Mouse (Mus musculus) neural tube, embryonic 11.5 days (tissue): ENCODE measurements around the gene Maml2. TPM values are rescaled to one million over a fixed set of nuclear protein-coding genes. Genes with fewer than 3 reads are reported as not detected.

Source experiments
- ATAC-seq: fragments of 200-750 bp; cut with Nextera tagmentation; 2 replicates; pipeline ENCODE4 v1.8.0; 2017; ENCODE audit warnings: moderate number of reproducible peaks, mild to moderate bottlenecking, moderate TSS enrichment, moderate library complexity; ENCODE audit not compliant: insufficient read depth, low FRiP score, low TSS enrichment
- DNase-seq: peaks from one replicate; pipeline ENCODE4 v3.0.0-alpha.2; 2015; ENCODE audit warnings: low spot score
- H3K27ac ChIP-seq: fragments of 300-500 bp; sonication (generic); 2 replicates; pipeline ENCODE4 v1.5.1; 2014; ENCODE audit warnings: low read depth, mild to moderate bottlenecking, low read length
- H3K27me3 ChIP-seq: fragments of 300-500 bp; sonication (generic); 2 replicates; pipeline ENCODE4 v1.6.1; 2014; ENCODE audit warnings: mild to moderate bottlenecking, low read length, mixed read lengths; ENCODE audit not compliant: control insufficient read depth, insufficient read depth
- H3K36me3 ChIP-seq: fragments of 300-500 bp; sonication (generic); 2 replicates; pipeline ENCODE4 v1.6.1; 2014; ENCODE audit warnings: mild to moderate bottlenecking, low read length, moderate library complexity, mixed read lengths; ENCODE audit not compliant: control insufficient read depth, insufficient read depth
- H3K4me1 ChIP-seq: fragments of 300-500 bp; sonication (generic); 2 replicates; pipeline ENCODE4 v1.6.1; 2014; ENCODE audit warnings: low read length, mixed read lengths; ENCODE audit not compliant: control insufficient read depth, insufficient read depth
- H3K4me2 ChIP-seq: fragments of 300-500 bp; sonication (generic); 2 replicates; pipeline ENCODE4 v1.6.1; 2014; ENCODE audit warnings: low read depth, mild to moderate bottlenecking, moderate library complexity
- H3K4me3 ChIP-seq: fragments of 300-500 bp; sonication (generic); 2 replicates; pipeline ENCODE4 v1.5.1; 2014; ENCODE audit warnings: low read depth, low read length
- H3K9ac ChIP-seq: fragments of 300-500 bp; sonication (generic); 2 replicates; pipeline ENCODE4 v1.6.1; 2014; ENCODE audit warnings: mild to moderate bottlenecking, low read length
- H3K9me3 ChIP-seq: fragments of 300-500 bp; sonication (generic); 2 replicates; pipeline ENCODE4 v1.6.1; 2016; ENCODE audit warnings: low read length; ENCODE audit not compliant: control insufficient read depth
- WGBS: fragments of 180-500 bp; shearing (Covaris S2); extraction: QIAGEN DNeasy Blood & Tissue Kit; methylation state at CpG from one replicate; pipeline ENCODE4 v1.1.7; 2014; 5-methylcytosine and 5-hydroxymethylcytosine counted together
- polyA plus RNA-seq: library from polyadenylated mRNA; unstranded; fragments of >200 nt; fragmentation: Nextera tagmentation; extraction: Ambion mirVana; gene quantifications from 2 replicates; pipeline ENCODE4 v1.2.1, GENCODE M21; 2014

The Maml2 gene
- polyA plus RNA-seq, 1 experiment from 2014 or later = 14.1 TPM

DNA sequence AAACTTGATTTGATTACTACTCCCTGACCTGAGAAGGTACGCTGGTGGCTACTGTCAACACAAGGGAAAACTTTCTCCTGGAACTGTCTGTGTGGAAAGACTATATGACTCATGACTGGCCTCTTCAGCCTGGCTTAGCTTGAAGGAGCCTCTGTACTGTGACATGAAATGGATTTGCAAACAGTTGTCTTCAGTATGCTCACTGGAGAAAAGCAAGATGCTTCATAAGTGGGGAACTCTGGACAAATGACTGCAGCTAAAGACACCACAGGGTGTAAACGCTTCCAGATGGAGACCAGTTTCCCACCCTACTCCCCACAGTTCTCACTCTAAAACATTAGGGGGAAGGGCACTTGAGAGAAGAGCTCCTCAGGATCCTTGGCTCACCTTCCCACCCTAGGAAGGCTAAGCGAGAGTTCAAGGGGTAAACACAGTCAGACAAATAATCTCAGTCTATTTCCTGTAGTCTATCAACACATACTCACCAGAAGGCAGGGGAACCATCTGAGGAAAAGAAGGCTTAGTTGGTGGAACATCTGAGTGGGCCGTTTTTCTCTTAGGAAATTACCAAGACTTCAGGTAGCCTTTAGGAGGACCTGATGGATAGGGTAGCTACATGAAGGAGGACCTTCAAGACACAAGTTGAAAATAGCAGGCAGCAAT is 167.7 kb downstream of the Maml2 start:
- no peak overlapping the region for H3K27ac ChIP-seq
- WGBS = 69% methylated on average over 4 of the region's 4 CpGs
- no peak overlapping the region for H3K4me2 ChIP-seq
- no peak overlapping the region for H3K9ac ChIP-seq
- no peaks in the 10 kb centered on the region for H3K9me3 ChIP-seq
- ATAC-seq = no peak
- no peaks in the 10 kb centered on the region for H3K27me3 ChIP-seq
- DNase-seq = no peak
- no peak overlapping the region for H3K4me3 ChIP-seq
- H3K36me3 ChIP-seq = no peaks in the 10 kb centered on the region
- H3K4me1 ChIP-seq = peaks cover 3% of the 10 kb centered on the region; the same call in 1 of the 2 replicates

GRCm38 (mm10) chr9:13466351-13466750 is 168.6 kb downstream of the Maml2 start:
- Histone ChIP-seq H3K9me3 (no peaks in the 10 kb centered on the region), H3K4me1 (peaks cover 6% of the 10 kb centered on the region; the same call in 1 of the 2 replicates), H3K27me3 (no peaks in the 10 kb centered on the region), H3K27ac (no peak overlapping the region), H3K9ac (no peak overlapping the region), H3K4me3 (no peak overlapping the region), H3K36me3 (no peaks in the 10 kb centered on the region), H3K4me2 (no peak overlapping the region)
- no peak for ATAC-seq
- WGBS = 80% methylated on average over 4 of the region's 4 CpGs
- no peak for DNase-seq

- Histone ChIP-seq H3K9ac (no peak overlapping the region), H3K4me2 (no peak overlapping the region), H3K4me3 (no peak overlapping the region), H3K9me3 (no peaks in the 10 kb centered on the region), H3K27me3 (no peaks in the 10 kb centered on the region), H3K4me1 (peaks cover 6% of the 10 kb centered on the region; the same call in 1 of the 2 replicates), H3K27ac (no peak overlapping the region), H3K36me3 (no peaks in the 10 kb centered on the region)
- 82% methylated on average over 10 of the region's 10 CpGs for WGBS
- DNase-seq (no peak), ATAC-seq (no peak)
Observed at GRCm38 (mm10) chr9:13466816-13467215, 169.1 kb downstream of the Maml2 start.

DNA sequence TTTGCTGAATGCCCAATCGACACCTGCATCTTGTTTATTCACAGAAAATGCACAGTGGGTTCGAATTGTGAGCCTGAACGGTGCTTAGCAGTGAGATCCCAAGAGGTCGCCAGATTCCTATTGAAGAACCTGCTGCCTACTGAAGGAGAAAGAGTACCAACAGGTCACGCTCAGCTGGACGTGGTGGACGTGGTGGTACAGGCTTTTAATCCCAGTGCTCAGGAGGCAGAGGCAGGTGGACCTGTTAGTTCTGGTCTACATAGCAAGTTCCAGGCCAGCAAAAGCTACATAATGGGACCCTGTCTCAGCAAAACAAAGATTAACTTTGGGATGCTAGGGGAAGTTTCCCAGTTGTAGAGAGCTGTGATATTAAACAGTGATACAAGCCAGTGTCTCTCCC is 170.0 kb downstream of the Maml2 start:
- WGBS = 79% methylated on average over 7 of the region's 7 CpGs
- no peak overlapping the region for H3K27ac ChIP-seq
- ATAC-seq (no peak), DNase-seq (no peak)
- no peaks in the 10 kb centered on the region for H3K36me3 ChIP-seq
- peaks cover 6% of the 10 kb centered on the region; the same call in 1 of the 2 replicates for H3K4me1 ChIP-seq
- H3K4me2 ChIP-seq = no peak overlapping the region
- H3K27me3 ChIP-seq = no peaks in the 10 kb centered on the region
- no peak overlapping the region for H3K9ac ChIP-seq
- no peaks in the 10 kb centered on the region for H3K9me3 ChIP-seq
- H3K4me3 ChIP-seq = no peak overlapping the region

DNA sequence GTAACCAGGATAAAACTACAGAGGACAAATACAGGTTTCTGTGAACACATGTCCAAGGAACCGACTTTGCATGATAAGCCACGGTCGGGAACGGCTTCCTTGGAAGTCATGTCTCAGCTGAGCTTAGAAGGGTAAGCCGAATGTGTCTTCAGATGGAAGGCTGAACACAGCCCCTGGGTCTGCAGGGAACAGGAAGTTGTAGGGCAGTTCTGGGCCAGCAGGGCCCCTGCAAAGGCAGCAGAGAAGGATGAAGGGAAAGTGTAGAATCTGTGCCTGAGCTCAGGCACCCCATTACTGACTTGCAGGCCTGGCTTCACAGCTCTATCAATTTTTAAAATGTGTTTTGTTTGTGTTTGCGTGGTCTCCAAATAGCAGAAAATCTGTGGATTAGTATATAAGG is 171.0 kb downstream of the Maml2 start:
- no peaks in the 10 kb centered on the region for H3K9me3 ChIP-seq
- H3K36me3 ChIP-seq = no peaks in the 10 kb centered on the region
- no peak overlapping the region for H3K4me2 ChIP-seq
- no peak for ATAC-seq
- H3K9ac ChIP-seq = no peak overlapping the region
- peaks cover 6% of the 10 kb centered on the region; the same call in 1 of the 2 replicates for H3K4me1 ChIP-seq
- H3K27me3 ChIP-seq = no peaks in the 10 kb centered on the region
- no peak for DNase-seq
- 88% methylated on average over 6 of the region's 6 CpGs for WGBS
- H3K4me3 ChIP-seq = no peak overlapping the region
- no peak overlapping the region for H3K27ac ChIP-seq

DNA sequence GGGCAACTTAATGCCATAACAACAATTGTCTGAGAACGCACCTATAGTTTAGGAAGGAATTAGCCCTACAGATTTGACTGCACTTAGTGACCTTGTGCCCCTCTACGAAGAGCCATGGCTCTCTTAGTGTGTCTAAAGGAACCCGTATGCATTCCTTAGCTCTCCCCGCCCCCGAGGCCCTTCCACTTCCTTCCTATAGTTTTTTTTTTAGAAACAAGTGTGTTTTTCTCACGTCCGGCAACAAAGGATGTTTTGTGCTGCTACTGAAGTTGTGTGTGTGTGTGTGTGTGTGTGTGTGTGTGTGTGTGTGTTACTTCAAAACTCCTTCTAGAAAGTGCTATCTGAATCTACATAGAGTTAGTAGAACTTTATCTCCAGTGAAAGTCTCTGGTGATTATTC is 172.3 kb downstream of the Maml2 start:
- no peak overlapping the region for H3K4me3 ChIP-seq
- WGBS = 51% methylated on average over 7 of the region's 7 CpGs
- H3K9ac ChIP-seq = no peak overlapping the region
- no peak overlapping the region for H3K27ac ChIP-seq
- no peaks in the 10 kb centered on the region for H3K36me3 ChIP-seq
- H3K27me3 ChIP-seq = no peaks in the 10 kb centered on the region
- H3K4me1 ChIP-seq = peaks cover 6% of the 10 kb centered on the region; the same call in 1 of the 2 replicates
- DNase-seq (no peak), ATAC-seq (no peak)
- no peak overlapping the region for H3K4me2 ChIP-seq
- no peaks in the 10 kb centered on the region for H3K9me3 ChIP-seq

GRCm38 (mm10) chr9:13474951-13475350 is 177.2 kb downstream of the Maml2 start:
- ATAC-seq = no peak
- Histone ChIP-seq H3K27me3 (no peaks in the 10 kb centered on the region), H3K36me3 (no peaks in the 10 kb centered on the region), H3K4me1 (peaks cover 12% of the 10 kb centered on the region; the same call in 1 of the 2 replicates), H3K27ac (no peak overlapping the region), H3K4me3 (no peak overlapping the region), H3K4me2 (no peak overlapping the region), H3K9me3 (no peaks in the 10 kb centered on the region), H3K9ac (no peak overlapping the region)
- WGBS = 92% methylated on average over 5 of the region's 5 CpGs
- no peak for DNase-seq

GRCm38 (mm10) chr9:13479275-13479674 is 181.5 kb downstream of the Maml2 start:
- H3K4me2 ChIP-seq = no peak overlapping the region
- H3K27me3 ChIP-seq = no peaks in the 10 kb centered on the region
- no peak overlapping the region for H3K4me3 ChIP-seq
- peak; percentile 81 for ATAC-seq
- no peaks in the 10 kb centered on the region for H3K36me3 ChIP-seq
- DNase-seq = peak; percentile 45
- WGBS = 11% methylated on average over 4 of the region's 4 CpGs
- 0 out of 2 replicates have a peak overlapping the region, but pooled peaks have one; percentile 60 for H3K27ac ChIP-seq
- peaks cover 14% of the 10 kb centered on the region for H3K4me1 ChIP-seq
- H3K9me3 ChIP-seq = no peaks in the 10 kb centered on the region
- H3K9ac ChIP-seq = no peak overlapping the region
